Mouse (Mus musculus): ENCODE results near the gene Slc1a2.

GRCm38 (mm10) chr2:102815289-102815809 lies 156.9 kb downstream of the Slc1a2 start:
- TF ChIP-seq POLR2A (IDR thresholded peaks at IDR 0.05; ENCODE audit: low read depth, low read length) (no peak), CTCF (IDR thresholded peaks at IDR 0.05; ENCODE audit: borderline replicate concordance, insufficient read depth, low read length) (no peak)
